Mouse (Mus musculus) lung, embryonic 16.5 days (tissue): ENCODE results near the gene Pitx2. TPM values are rescaled to one million over a fixed set of nuclear protein-coding genes. Genes with fewer than 3 reads are reported as not detected.

Source experiments
- ATAC-seq: fragments of 200-750 bp; cut with Nextera tagmentation; 2 replicates; pipeline ENCODE4 v1.8.0; 2017; ENCODE audit warnings: low read depth, mild to moderate bottlenecking, moderate library complexity
- H3K27ac ChIP-seq: fragments of 300-500 bp; sonication (generic); 2 replicates; pipeline ENCODE4 v1.5.1; 2014; ENCODE audit warnings: mild to moderate bottlenecking, control low read depth, low read length
- H3K27me3 ChIP-seq: fragments of 300-500 bp; sonication (generic); 2 replicates; pipeline ENCODE4 v1.6.1; 2014; ENCODE audit warnings: low read depth, low read length, mixed read lengths; ENCODE audit not compliant: control insufficient read depth, insufficient read depth
- H3K36me3 ChIP-seq: fragments of 300-500 bp; sonication (generic); 2 replicates; pipeline ENCODE4 v1.6.1; 2014; ENCODE audit warnings: low read length; ENCODE audit not compliant: control insufficient read depth, insufficient read depth
- H3K4me1 ChIP-seq: fragments of 300-500 bp; sonication (generic); replicated peaks from 2 replicates; pipeline ENCODE4 v1.6.1; 2014; ENCODE audit warnings: low read length, mixed read lengths; ENCODE audit not compliant: control insufficient read depth, insufficient read depth
- H3K4me2 ChIP-seq: fragments of 300-500 bp; sonication (generic); 2 replicates; pipeline ENCODE4 v1.6.1; 2014; ENCODE audit warnings: low read depth, low read length, control low read depth
- H3K4me3 ChIP-seq: fragments of 300-500 bp; sonication (generic); 2 replicates; pipeline ENCODE4 v1.5.1; 2014; ENCODE audit warnings: mild to moderate bottlenecking, low read length, control low read depth
- H3K9ac ChIP-seq: fragments of 300-500 bp; sonication (generic); 2 replicates; pipeline ENCODE4 v1.6.1; 2014; ENCODE audit warnings: low read length, control low read depth
- H3K9me3 ChIP-seq: fragments of 300-500 bp; sonication (generic); 2 replicates; pipeline ENCODE4 v1.6.1; 2016; ENCODE audit warnings: low read length; ENCODE audit not compliant: control insufficient read depth
- WGBS: fragments of 180-500 bp; shearing (Covaris S2); extraction: QIAGEN DNeasy Blood & Tissue Kit; methylation state at CpG from one replicate; pipeline ENCODE4 v1.1.7; 2014; 5-methylcytosine and 5-hydroxymethylcytosine counted together
- polyA plus RNA-seq: library from polyadenylated mRNA; unstranded; fragments of >200 nt; fragmentation: Nextera tagmentation; extraction: Ambion mirVana; gene quantifications from 2 replicates; pipeline ENCODE4 v1.2.1, GENCODE M21; 2015

Gene Pitx2
- polyA plus RNA-seq, 1 experiment from 2014 or later, result 7.0 TPM

- Histone ChIP-seq H3K4me1 (peaks cover 15% of the 10 kb centered on the region), H3K36me3 (no peaks in the 10 kb centered on the region), H3K27me3 (peaks cover 86% of the 10 kb centered on the region), H3K27ac (no peak overlapping the region), H3K4me3 (peak overlapping the region; percentile 64), H3K4me2 (peak overlapping the region; percentile 92), H3K9ac (peak overlapping the region; percentile 24; the same call in 1 of the 2 replicates), H3K9me3 (no peaks in the 10 kb centered on the region)
- ATAC-seq, result no peak
- WGBS, result under 1% methylated on average over 31 of the region's 31 CpGs
These were observed 15.0 kb downstream of the Pitx2 start for GRCm38 (mm10) chr3:129214666-129215161.

- no peak overlapping the region for H3K27ac ChIP-seq
- H3K4me3 ChIP-seq, result peak overlapping the region; percentile 64
- 3% methylated on average over 26 of the region's 26 CpGs for WGBS
- H3K9ac ChIP-seq, result no peak overlapping the region
- no peaks in the 10 kb centered on the region for H3K36me3 ChIP-seq
- peaks cover 15% of the 10 kb centered on the region for H3K4me1 ChIP-seq
- peaks cover 86% of the 10 kb centered on the region for H3K27me3 ChIP-seq
- 0 out of 2 replicates have a peak overlapping the region, but pooled peaks have one; percentile 1 for H3K4me2 ChIP-seq
- no peak for ATAC-seq
- H3K9me3 ChIP-seq, result no peaks in the 10 kb centered on the region
These were observed 15.6 kb downstream of the Pitx2 start for GRCm38 (mm10) chr3:129215241-129215750.

- H3K27ac ChIP-seq, result no peak overlapping the region
- H3K9ac ChIP-seq, result no peak overlapping the region
These were observed 16.2 kb downstream of the Pitx2 start for GRCm38 (mm10) chr3:129215751-129216331.

GRCm38 (mm10) chr3:129216491-129216890 is 16.8 kb downstream of the Pitx2 start:
- 5% methylated on average over 9 of the region's 9 CpGs for WGBS
- H3K4me2 ChIP-seq, result no peak overlapping the region
- H3K9ac ChIP-seq, result no peak overlapping the region

More at GRCm38 (mm10) chr3:129215751-129216331, 16.2 kb downstream of the Pitx2 start:
- WGBS, result 1% methylated on average over 35 of the region's 35 CpGs
- Histone ChIP-seq H3K27me3 (peaks cover 84% of the 10 kb centered on the region), H3K36me3 (no peaks in the 10 kb centered on the region), H3K4me3 (peak overlapping the region; percentile 16; the same call in 1 of the 2 replicates), H3K4me2 (peak overlapping the region; percentile 1; the same call in 1 of the 2 replicates), H3K4me1 (peaks cover 15% of the 10 kb centered on the region), H3K9me3 (no peaks in the 10 kb centered on the region)
- ATAC-seq, result no peak

GRCm38 (mm10) chr3:129216911-129217561 is 17.4 kb downstream of the Pitx2 start:
- 4% methylated on average over 34 of the region's 34 CpGs for WGBS
- Histone ChIP-seq H3K4me2 (no peak overlapping the region), H3K36me3 (no peaks in the 10 kb centered on the region), H3K9me3 (no peaks in the 10 kb centered on the region), H3K27ac (no peak overlapping the region), H3K4me1 (peaks cover 15% of the 10 kb centered on the region), H3K4me3 (no peak overlapping the region), H3K9ac (no peak overlapping the region), H3K27me3 (peaks cover 85% of the 10 kb centered on the region)
- ATAC-seq, result no peak

More at GRCm38 (mm10) chr3:129216491-129216890, 16.8 kb downstream of the Pitx2 start:
- Histone ChIP-seq H3K27ac (no peak overlapping the region), H3K9me3 (no peaks in the 10 kb centered on the region), H3K36me3 (no peaks in the 10 kb centered on the region), H3K4me3 (no peak overlapping the region), H3K27me3 (peaks cover 85% of the 10 kb centered on the region), H3K4me1 (peaks cover 15% of the 10 kb centered on the region)
- no peak for ATAC-seq

GRCm38 (mm10) chr3:129217862-129218370 is 18.2 kb downstream of the Pitx2 start:
- Histone ChIP-seq H3K27ac (no peak overlapping the region), H3K4me1 (peaks cover 15% of the 10 kb centered on the region), H3K9ac (no peak overlapping the region), H3K36me3 (no peaks in the 10 kb centered on the region), H3K4me3 (no peak overlapping the region), H3K4me2 (no peak overlapping the region), H3K27me3 (peaks cover 84% of the 10 kb centered on the region), H3K9me3 (no peaks in the 10 kb centered on the region)
- 14% methylated on average over 12 of the region's 12 CpGs for WGBS
- ATAC-seq, result no peak

GRCm38 (mm10) chr3:129218371-129218921 is 18.8 kb downstream of the Pitx2 start:
- Histone ChIP-seq H3K9ac (no peak overlapping the region), H3K4me1 (peaks cover 14% of the 10 kb centered on the region), H3K36me3 (no peaks in the 10 kb centered on the region), H3K27ac (no peak overlapping the region), H3K27me3 (peaks cover 81% of the 10 kb centered on the region), H3K4me2 (no peak overlapping the region), H3K4me3 (no peak overlapping the region), H3K9me3 (no peaks in the 10 kb centered on the region)
- WGBS, result 4% methylated on average over 41 of the region's 41 CpGs
- no peak for ATAC-seq

GRCm38 (mm10) chr3:129220086-129220670 is 20.5 kb downstream of the Pitx2 start:
- Histone ChIP-seq H3K9me3 (no peaks in the 10 kb centered on the region), H3K27ac (no peak overlapping the region), H3K4me1 (no peaks in the 10 kb centered on the region), H3K9ac (no peak overlapping the region), H3K27me3 (peaks cover 83% of the 10 kb centered on the region), H3K36me3 (no peaks in the 10 kb centered on the region), H3K4me2 (no peak overlapping the region), H3K4me3 (no peak overlapping the region)
- no peak for ATAC-seq
- WGBS, result 15% methylated on average over 7 of the region's 7 CpGs
